Mouse (Mus musculus) CD4-positive, CD25-positive, alpha-beta regulatory T cell, adult 2 months (primary cell): Measurements from ENCODE around the gene Iqschfp.

Experiments
- DNase-seq: peaks from one replicate; pipeline ENCODE4 v3.0.0-alpha.2; 2012; ENCODE audit warnings: low read depth, low spot score

Iqschfp gene

DNA sequence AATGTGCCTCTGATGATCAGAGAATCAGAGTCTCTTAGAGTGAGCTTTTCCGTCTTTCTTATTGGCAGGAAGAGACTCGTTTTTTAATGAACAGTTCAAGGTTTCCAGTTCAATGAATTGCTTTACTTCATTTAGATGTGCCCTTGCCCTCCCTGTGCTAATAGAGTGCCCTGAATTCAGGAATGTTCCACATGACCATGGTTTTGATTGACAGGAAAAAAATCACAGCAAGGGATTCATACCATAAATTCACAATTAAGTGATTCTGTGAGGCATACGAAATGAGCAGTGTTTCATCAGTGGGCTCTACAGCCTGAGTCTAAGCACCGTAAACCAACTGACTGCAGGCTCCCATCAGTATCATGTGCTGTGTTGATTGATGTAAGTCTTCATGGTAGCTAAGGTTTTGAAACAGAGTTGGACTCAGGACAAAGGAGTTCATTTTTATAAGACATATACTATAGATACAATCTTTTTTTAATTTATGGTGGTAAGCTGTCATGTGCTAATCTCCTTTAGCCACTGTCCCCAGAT, 312.0 kb downstream of the Iqschfp start:
- DNase-seq, result no peak

DNA sequence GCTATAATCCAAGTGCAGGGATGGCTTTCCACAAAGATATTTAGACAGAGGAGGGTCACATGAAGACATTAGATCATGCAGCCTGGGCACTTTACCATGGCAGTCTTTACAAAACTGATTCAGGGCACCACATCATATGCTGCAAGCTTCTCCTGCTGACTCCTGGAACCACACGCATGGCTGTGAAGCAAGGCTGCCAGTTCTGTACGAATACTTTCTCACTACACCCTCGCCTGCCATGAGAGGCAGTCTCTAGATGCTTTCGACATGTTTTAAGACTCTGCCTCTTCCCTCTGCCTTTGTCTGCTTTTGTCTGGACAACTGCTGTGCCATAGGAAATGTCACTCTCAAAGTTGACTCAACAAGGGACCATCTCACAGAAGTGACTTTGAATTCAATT, 318.4 kb downstream of the Iqschfp start:
- no peak for DNase-seq

DNA sequence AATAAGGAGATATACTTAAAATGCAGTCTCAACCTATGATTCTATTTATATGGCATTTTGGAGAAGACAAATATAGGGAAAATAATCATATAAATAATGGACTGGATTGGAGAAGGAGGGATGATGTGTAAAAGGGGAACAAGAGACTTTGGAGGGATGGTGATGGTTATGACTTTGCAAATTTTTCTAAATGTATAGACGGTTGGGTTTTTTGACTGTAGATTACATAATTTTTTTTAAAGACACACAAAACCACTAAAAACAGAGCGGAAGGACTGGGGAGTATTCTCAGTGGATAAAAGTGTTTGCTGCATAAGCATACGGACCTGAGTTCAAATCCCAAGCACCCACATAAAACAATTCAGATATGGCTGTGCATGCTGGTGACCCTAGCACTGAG, 329.4 kb downstream of the Iqschfp start:
- no peak for DNase-seq

DNA sequence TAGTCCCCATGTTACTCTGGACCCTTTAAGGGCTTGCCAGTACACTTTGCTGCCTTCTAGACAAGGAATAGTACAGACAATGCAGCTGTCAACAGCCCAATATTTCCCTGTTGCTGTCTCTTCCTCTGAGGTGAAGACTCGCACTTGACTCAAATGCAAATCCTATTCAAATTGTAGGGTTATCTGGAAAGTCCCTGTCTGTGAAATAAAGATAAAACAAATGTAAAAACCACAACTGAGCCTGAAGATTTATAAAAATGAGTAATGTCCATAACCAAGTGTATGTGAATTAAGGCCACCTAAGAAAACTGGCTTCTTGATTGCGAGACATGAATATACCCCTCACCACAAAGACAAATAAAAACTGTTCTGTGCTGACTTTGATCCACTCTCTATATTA, 347.9 kb downstream of the Iqschfp start:
- no peak for DNase-seq

DNA sequence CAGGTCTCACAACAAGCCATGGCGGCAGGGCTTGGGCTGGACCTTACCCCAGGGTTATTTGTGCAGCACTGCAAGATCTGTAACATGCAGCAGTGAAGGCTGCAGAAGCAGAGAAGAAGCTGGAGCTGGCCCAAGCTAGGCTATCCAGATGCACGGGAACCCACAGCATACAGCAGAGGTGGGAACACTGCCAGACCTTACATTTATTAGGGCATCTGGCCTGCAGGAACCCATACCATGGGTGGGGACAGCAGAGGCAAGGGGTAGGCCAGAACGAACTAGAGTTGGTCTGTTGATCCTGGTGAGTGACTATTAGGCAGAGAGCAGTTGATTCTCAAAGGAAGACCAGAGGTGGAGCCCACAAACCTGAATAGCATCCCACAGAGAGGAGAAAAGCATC, 351.2 kb downstream of the Iqschfp start:
- no peak for DNase-seq

DNA sequence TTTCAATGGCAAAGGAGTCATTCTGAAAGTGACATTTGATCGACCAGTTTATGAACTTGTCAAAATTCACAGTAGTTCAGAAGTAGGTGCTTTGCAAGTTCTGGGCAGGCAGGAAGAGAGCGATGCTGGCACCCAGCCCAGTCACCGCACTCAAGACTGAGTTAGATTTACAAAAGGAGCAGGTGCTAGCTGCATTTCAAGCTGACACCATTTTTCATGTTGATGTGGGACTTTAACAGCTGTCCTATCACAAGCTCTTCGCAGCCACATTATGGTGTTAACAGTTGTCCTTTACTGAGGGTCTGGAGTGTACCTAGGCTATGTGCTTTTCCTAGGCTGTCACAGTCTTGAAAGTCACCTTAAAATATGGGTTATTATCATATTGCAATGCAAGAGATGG, 354.1 kb downstream of the Iqschfp start:
- DNase-seq, result no peak

DNA sequence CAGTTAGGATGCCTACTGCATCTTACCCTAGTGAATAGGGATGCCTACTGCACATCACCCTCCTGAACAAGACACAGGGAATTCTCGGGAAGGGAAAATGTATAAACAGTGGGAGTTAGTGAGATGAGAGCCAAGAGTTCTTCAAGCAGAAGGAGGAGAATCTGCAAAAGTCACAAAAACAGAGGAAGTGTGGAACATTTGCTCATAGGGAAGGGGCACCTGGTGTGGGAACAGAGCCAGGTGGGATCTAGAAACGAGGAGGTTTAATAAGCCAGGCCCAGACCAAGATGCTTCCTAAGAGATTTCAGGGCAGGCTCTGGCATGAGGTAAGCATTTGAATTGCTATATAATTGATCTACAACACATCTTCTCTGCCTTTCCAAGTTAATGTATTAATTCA, 358.6 kb downstream of the Iqschfp start:
- no peak for DNase-seq

DNA sequence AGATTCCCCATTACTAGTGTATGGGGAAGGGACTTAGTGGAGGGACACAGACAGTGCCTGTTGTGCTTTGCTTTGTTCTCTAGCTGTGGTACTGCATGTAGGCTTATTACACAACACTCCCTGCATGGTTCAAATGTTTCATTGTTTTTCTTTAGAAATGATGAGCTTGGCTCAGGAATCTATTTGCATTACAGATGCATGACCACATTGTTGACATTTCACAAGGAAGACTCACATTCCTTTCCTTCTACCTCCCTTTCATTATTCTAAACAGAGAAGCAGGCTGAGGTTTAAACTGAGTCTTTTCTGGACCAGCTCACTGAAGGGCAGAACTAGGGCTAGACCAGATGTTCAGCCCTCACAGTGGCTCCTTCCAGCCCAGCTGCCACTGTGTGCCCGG, 360.3 kb downstream of the Iqschfp start:
- no peak for DNase-seq

DNA sequence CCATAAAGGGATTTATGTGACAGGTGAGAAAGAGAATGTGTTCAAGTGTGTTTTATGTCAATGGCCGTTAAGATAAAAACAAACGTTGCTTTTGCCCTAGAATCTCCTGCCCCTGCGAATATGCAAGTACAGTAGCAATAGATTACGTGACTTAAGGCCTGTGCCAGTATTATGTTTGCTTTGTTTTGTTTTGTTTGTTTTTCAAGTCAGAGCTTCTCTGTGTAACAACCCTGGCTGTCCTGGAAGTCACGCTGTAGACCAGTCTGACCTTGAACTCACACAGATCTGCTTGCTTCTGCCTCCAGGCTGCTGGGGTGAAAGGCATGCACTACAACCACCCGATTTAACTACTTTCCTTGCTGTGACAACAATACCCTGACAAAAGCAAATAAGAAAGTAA, 370.3 kb downstream of the Iqschfp start:
- no peak for DNase-seq

DNA sequence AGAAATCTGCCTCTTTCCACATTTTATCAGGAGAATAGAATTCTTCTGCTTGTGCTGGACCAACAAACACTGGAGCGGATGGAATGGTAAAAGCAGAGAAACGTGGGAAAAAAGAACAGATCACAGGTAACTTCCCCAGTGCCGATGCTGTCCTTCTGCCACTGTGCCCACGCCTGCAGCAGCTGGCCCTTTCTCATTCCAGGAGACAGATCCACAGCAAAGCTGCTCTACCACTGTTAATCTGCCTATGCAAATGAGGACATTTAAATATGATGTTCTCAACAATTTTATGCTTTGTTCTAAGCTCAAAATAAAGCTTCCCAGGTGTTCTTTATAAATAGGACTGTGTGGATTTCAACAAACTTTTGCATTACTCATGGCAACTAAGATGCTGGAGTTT, 375.9 kb downstream of the Iqschfp start:
- no peak for DNase-seq

DNA sequence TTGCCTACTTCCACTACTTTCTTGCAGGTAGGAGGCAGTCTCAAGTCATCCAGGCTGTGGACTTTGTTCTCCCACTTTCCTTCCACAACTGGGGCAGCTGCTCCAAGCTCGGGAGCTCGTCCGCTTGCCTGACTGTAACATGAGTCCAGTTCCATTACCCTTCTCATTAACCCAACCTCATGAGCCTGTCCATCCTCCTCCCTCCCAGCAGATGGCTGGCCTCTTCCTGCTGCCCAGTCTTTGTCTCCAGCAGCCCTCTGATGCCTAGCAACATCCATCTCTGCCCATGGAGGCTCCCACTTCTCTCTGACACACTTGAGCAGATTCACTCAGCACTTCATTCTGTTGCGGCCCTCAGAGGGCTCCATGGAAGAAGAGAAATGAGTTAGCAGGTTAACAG, 377.2 kb downstream of the Iqschfp start:
- no peak for DNase-seq

DNA sequence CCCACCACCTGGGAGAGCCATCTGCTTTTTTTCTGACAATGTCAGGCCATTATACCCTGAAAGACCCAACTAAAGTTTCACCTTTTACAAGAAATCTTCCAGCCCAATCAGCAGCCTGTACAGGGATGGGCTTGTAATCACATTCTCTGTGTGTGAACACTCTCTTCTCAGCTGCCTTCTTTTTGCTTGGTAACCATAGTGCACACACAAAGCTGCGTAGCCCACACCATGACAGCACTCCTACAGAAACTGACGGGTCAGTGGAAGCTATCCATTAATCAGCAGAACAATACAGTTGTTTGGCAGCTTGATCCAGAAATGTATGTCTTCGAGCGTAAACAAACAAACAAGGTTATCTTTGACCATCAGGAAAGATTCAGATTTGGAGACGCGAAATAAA, 378.2 kb downstream of the Iqschfp start:
- no peak for DNase-seq

DNA sequence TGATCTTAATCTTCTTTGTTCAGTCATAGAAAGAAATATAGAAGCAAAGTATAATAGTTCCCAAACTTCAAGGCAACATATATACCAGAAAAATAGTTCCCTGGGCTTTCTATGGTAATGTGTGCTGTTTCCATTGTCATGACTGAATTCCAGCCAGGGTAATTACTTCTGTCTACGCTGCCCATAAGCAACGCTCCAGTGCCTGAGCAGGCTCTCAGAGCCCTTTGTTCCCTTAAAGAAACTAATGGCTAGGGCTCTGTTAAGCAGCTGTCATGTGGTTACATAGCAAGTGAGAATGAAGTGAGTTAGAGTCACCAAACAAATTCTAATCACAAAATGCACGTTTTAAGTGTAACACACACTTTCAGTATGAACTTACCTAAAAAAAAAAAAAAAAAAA, 379.4 kb downstream of the Iqschfp start:
- no peak for DNase-seq

DNA sequence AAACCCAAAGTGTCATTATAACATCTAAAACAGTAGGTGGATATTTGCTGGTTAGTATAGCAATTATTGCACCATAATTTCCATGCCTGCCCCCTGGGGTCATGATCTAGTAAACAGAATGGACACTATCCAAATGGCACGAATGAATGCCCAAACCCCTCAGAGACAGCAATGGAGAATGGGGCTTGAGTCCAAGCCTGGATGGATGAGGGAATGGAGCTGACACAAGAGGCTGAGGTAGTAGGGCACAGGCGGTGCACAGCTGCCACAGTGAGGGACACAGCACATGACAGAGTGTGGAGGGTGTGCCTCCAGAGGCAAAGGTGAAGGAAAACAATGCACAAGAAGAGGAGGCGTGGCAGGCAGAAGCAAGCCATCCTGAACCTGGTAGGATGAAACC, 379.8 kb downstream of the Iqschfp start:
- no peak for DNase-seq

DNA sequence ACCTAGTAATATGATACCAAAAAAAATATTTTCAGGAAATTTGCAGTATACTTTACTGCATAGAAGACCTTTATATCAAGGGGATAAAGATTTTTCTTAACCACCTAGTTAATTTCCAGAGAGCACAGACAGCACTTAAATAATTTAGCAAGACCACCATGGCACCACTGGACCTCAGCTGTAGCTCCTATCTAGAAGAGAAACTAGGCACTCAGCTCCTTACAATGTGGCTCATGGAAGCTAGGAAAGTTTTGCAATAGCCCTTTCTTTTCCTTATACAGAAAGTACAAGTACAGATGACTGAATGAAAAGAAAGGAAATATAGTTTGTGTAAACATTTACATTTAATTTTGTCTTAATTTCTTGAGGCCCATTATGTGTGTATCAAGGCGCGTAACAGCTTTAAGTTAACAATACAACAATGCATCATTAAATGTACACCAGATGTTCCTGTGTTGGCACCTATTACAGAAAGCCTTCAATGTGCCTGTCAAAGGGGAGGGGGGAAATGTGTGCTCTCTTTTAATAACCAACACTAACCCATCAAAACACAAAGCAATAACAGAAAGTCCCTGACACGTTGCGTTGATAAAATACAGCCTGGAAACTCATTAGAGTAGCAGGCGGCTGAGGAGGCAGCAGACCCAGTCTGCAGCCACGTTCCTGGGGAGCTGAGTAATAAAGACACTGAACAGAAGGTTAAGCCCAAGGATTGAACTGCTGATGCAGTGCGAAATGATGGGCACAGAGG, 391.0 kb downstream of the Iqschfp start:
- no peak for DNase-seq

DNA sequence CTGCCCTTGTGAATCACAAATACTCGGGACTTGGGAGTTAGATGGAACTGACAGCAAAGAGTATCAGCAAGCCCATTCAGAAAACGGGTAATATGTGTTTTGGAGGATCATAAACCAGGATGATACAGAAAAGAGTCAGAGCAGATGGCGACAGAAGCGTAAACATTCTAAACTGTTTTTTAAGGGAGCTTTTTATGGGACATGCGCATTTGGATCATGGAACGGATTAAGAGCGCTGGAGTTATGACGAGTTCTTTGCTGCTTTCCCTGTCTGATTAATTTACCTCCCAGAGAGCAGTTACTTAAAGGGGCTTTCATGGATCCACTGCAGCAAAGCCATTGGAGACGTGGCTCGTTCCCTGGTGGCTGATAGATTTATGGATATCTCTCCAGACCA, 391.6 kb downstream of the Iqschfp start:
- DNase-seq, result no peak

DNA sequence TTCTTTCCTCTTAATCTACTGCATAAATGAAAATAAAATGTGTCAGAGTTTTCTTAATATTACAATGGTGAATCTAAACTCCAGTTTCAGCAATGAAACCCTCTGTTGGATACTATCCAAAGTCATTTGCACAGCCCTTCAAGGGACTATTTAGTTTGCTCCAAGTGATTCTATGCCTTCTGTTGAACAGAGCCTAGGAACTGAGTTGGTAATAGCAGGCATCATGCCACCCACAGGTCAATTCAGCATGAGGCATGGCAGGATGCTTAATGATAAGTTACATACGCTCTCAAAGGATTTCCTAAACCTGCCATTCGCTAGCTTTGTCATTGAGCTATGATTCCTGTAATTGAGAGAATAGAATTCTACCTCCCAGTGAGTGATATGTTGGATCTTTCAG, 392.5 kb downstream of the Iqschfp start:
- DNase-seq, result no peak

DNA sequence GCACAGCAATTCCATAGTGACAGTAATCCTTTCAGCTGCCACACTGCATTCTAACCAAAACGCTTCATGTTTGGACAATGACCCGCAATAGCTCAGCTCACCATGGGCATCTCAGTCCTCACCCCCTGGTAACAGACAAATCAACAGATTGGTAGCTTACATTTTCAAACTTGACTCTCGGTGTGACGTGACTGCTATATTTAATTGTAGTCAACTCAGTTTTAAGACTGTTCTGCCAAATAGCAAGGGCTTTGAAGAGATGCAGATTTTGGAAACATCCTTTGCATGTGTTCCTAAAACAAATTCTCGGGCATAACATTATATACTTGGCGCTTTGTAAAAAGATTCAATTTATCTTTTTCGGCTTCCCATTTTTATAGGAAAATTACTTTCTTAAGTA, 404.7 kb downstream of the Iqschfp start:
- no peak for DNase-seq

DNA sequence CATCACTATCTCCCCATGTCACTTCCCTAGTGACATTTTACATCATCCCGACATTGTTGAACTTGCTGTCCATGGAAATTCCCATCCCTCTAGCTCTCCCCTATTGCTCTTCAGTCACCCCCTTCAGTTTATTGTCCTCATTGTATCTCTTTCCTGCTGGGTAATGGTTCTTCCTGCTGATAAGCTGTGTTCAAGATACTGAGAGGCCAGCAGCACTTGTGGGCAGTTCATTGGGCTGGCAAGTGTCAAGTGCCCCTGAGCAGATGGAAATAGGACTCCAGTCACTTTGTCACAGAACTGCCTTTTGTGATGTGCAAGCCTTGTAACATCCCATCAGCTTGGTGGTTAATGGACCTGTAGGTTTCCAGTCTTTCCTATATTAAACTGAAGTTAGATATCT, 413.6 kb downstream of the Iqschfp start:
- DNase-seq, result no peak

DNA sequence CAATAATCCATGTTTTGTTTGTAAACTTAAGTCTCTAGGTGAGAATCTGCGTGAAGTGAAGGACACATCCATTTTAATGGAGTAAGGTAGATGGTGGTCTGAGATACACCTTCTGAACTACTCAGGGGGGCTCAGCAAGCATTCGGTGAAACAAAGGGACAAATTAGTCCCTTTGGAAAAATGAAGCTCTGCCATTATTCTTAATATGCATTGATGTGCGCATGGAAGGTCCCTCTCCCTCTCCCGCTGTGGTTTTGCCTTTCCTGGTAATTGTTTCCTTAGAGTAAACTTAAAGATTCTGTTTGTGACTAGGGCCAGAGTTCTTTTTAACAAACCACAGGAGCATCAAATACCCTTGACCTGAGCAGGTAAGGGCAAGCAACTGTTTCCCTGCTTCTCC, 414.7 kb downstream of the Iqschfp start:
- DNase-seq, result no peak

DNA sequence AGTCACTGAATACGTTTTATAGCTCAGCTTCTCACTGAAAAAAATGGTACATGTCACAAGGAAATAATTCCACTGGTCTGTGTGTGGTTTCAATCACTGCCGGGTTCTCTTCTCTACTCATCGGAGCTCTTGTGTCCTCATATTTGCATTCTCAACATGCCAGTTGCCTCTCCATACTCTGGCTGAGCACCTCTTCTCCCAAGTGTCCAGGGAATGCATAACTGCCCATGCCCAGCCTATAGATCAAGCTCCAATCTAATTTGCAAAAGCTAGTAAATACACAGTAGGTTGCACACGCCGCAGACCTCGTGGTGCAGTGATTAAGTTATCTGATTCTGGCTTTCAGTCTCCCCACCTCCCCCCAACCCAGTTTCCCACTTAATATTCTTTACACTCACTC, 433.5 kb downstream of the Iqschfp start:
- no peak for DNase-seq

DNA sequence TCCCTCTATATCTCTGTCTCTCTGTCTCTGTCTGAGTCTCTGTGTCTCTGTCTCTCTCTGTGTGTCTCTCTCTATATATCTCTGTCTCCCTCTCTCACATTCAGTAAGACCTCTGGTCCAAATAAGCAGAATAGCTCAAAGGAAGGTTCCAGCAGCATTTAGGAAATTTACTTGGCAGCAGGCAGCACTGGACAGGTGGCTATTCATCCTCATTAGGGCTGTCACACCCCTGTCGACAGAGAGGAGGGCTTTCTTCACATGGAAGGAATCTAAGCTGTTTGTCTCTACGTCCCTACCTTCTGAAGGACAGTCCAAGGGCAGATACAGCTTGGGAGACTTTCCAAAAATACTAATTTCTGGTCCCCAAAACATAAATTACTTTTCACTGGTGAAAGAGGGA, 440.5 kb downstream of the Iqschfp start:
- no peak for DNase-seq

DNA sequence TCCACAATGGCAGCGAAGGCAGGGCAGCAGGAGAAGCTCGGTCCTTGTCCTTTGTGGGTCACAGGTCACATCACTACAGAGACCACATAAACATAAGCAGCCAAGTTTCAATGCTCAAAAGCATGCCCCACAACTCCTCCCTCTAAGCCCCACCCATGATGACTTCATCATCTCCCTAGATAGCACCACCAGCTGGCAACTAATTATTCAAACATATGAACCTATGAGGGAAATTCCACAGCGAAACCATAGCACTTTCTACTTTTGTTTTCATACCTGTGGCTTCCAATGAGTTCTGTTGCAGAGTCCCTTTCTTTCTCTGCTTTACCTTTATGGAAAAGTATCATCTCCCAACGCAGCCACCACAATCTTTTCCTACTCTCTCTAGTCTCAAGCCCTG, 443.5 kb downstream of the Iqschfp start:
- DNase-seq, result no peak

DNA sequence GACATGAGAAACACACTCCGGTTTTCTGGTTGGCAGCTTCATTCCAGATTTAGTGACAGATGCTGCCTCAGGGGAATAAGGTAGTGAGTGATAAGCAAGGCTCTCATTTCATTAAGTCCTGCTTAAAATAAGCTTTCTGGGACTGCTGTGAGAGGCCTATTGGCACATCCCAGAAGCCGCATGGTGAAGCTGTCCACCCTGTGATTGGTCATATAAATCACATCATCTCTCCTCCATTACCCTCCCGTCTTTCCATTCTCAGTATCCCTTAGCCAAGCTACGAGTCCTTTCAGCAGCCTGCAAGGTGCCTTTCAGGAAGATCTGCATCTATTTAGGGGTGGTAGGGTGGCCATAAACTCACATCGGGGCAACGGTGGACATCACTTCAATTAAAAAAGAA, 458.6 kb downstream of the Iqschfp start:
- DNase-seq, result no peak
